Mouse (Mus musculus) forebrain, embryonic 12.5 days (tissue): ENCODE measurements around the gene Nol10. TPM values are rescaled to one million over a fixed set of nuclear protein-coding genes. Genes with fewer than 3 reads are reported as not detected.

Experiments
- ATAC-seq: fragments of 200-750 bp; cut with Nextera tagmentation; 2 replicates; pipeline ENCODE4 v1.8.0; 2017; ENCODE audit warnings: moderate TSS enrichment; ENCODE audit not compliant: low FRiP score
- H3K27ac ChIP-seq: fragments of 300-500 bp; sonication (generic); 2 replicates; pipeline ENCODE4 v1.5.1; 2016; ENCODE audit warnings: mild to moderate bottlenecking
- H3K27me3 ChIP-seq: fragments of 300-500 bp; sonication (generic); 2 replicates; pipeline ENCODE4 v1.6.1; 2016; ENCODE audit warnings: mild to moderate bottlenecking
- H3K36me3 ChIP-seq: fragments of 300-500 bp; sonication (generic); replicated peaks from 2 replicates; pipeline ENCODE4 v1.6.1; 2016; ENCODE audit warnings: mild to moderate bottlenecking
- H3K4me1 ChIP-seq: fragments of 300-500 bp; sonication (generic); 2 replicates; pipeline ENCODE4 v1.6.1; 2016
- H3K4me2 ChIP-seq: fragments of 300-500 bp; sonication (generic); 2 replicates; pipeline ENCODE4 v1.6.1; 2016; ENCODE audit warnings: mild to moderate bottlenecking, moderate library complexity
- H3K4me3 ChIP-seq: fragments of 300-500 bp; sonication (generic); replicated peaks from 2 replicates; pipeline ENCODE4 v1.5.1; 2016; ENCODE audit warnings: mild to moderate bottlenecking
- H3K9ac ChIP-seq: fragments of 300-500 bp; sonication (generic); 2 replicates; pipeline ENCODE4 v1.6.1; 2016; ENCODE audit warnings: mild to moderate bottlenecking
- H3K9me3 ChIP-seq: fragments of 300-500 bp; sonication (generic); 2 replicates; pipeline ENCODE4 v1.6.1; 2016
- WGBS: fragments of 180-500 bp; shearing (Covaris S2); methylation state at CpG from one replicate; pipeline ENCODE4 v1.1.7; 2016; 5-methylcytosine and 5-hydroxymethylcytosine counted together
- polyA plus RNA-seq: library from polyadenylated mRNA; unstranded; fragments of >200 nt; fragmentation: Nextera tagmentation; extraction: Ambion mirVana; gene quantifications from 2 replicates; pipeline ENCODE4 v1.2.1, GENCODE M21; 2016

Nol10 gene
- polyA plus RNA-seq, 1 experiment from 2014 or later, result 30.7 TPM

GRCm38 (mm10) chr12:17425254-17426169, 77.3 kb downstream of the Nol10 start:
- Histone ChIP-seq H3K4me2 (no peak overlapping the region), H3K27me3 (no peaks in the 10 kb centered on the region), H3K9me3 (no peaks in the 10 kb centered on the region), H3K9ac (no peak overlapping the region), H3K36me3 (peaks cover 63% of the 10 kb centered on the region), H3K4me1 (no peaks in the 10 kb centered on the region), H3K4me3 (no peak overlapping the region), H3K27ac (no peak overlapping the region)
- ATAC-seq, result no peak
- WGBS, result 85% methylated on average over 11 of the region's 11 CpGs

GRCm38 (mm10) chr12:17426735-17427134, 78.5 kb downstream of the Nol10 start:
- H3K4me1 ChIP-seq, result no peaks in the 10 kb centered on the region
- H3K36me3 ChIP-seq, result peaks cover 61% of the 10 kb centered on the region
- no peak overlapping the region for H3K4me2 ChIP-seq
- no peak overlapping the region for H3K4me3 ChIP-seq
- 35% methylated on average over 3 of the region's 3 CpGs for WGBS
- ATAC-seq, result peak; percentile 27; the same call in 1 of the 2 replicates
- H3K27ac ChIP-seq, result peak overlapping the region; percentile 14; the same call in 1 of the 2 replicates
- H3K9me3 ChIP-seq, result no peaks in the 10 kb centered on the region
- no peaks in the 10 kb centered on the region for H3K27me3 ChIP-seq
- H3K9ac ChIP-seq, result no peak overlapping the region

GRCm38 (mm10) chr12:17430578-17430977, 82.3 kb downstream of the Nol10 start:
- H3K27ac ChIP-seq, result no peak overlapping the region
- ATAC-seq, result no peak
- no peak overlapping the region for H3K4me3 ChIP-seq
- H3K4me1 ChIP-seq, result no peaks in the 10 kb centered on the region
- peaks cover 43% of the 10 kb centered on the region for H3K36me3 ChIP-seq
- WGBS, result 84% methylated on average over 2 of the region's 2 CpGs
- H3K27me3 ChIP-seq, result no peaks in the 10 kb centered on the region
- H3K9me3 ChIP-seq, result no peaks in the 10 kb centered on the region
- no peak overlapping the region for H3K9ac ChIP-seq
- H3K4me2 ChIP-seq, result no peak overlapping the region

- peaks cover 42% of the 10 kb centered on the region for H3K36me3 ChIP-seq
- no peak overlapping the region for H3K27ac ChIP-seq
- WGBS, result 90% methylated on average over 5 of the region's 5 CpGs
- H3K4me2 ChIP-seq, result no peak overlapping the region
- no peaks in the 10 kb centered on the region for H3K4me1 ChIP-seq
- no peaks in the 10 kb centered on the region for H3K9me3 ChIP-seq
- H3K9ac ChIP-seq, result no peak overlapping the region
- ATAC-seq, result no peak
- H3K27me3 ChIP-seq, result no peaks in the 10 kb centered on the region
- H3K4me3 ChIP-seq, result no peak overlapping the region
These were observed 82.9 kb downstream of the Nol10 start for GRCm38 (mm10) chr12:17431166-17431565.

GRCm38 (mm10) chr12:17431812-17432332, 83.6 kb downstream of the Nol10 start:
- no peaks in the 10 kb centered on the region for H3K4me1 ChIP-seq
- no peak overlapping the region for H3K9ac ChIP-seq
- no peaks in the 10 kb centered on the region for H3K9me3 ChIP-seq
- no peak overlapping the region for H3K4me2 ChIP-seq
- WGBS, result 91% methylated on average over 4 of the region's 4 CpGs
- H3K27me3 ChIP-seq, result no peaks in the 10 kb centered on the region
- no peak overlapping the region for H3K27ac ChIP-seq
- H3K36me3 ChIP-seq, result peaks cover 42% of the 10 kb centered on the region
- no peak overlapping the region for H3K4me3 ChIP-seq
- no peak for ATAC-seq

GRCm38 (mm10) chr12:17433712-17434111, 85.5 kb downstream of the Nol10 start:
- peaks cover 29% of the 10 kb centered on the region for H3K36me3 ChIP-seq
- no peak overlapping the region for H3K9ac ChIP-seq
- H3K4me2 ChIP-seq, result no peak overlapping the region
- no peaks in the 10 kb centered on the region for H3K9me3 ChIP-seq
- H3K4me1 ChIP-seq, result no peaks in the 10 kb centered on the region; the same call in 1 of the 2 replicates
- H3K27ac ChIP-seq, result no peak overlapping the region
- no peak for ATAC-seq
- no peaks in the 10 kb centered on the region for H3K27me3 ChIP-seq
- 91% methylated on average over 4 of the region's 4 CpGs for WGBS
- no peak overlapping the region for H3K4me3 ChIP-seq

GRCm38 (mm10) chr12:17436471-17436870, 88.2 kb downstream of the Nol10 start:
- WGBS, result 96% methylated on average over 2 of the region's 2 CpGs

GRCm38 (mm10) chr12:17440251-17440651, 92.0 kb downstream of the Nol10 start:
- Histone ChIP-seq H3K36me3 (no peaks in the 10 kb centered on the region), H3K9ac (no peak overlapping the region), H3K4me2 (no peak overlapping the region), H3K27ac (no peak overlapping the region), H3K4me3 (no peak overlapping the region), H3K4me1 (peaks cover 3% of the 10 kb centered on the region), H3K27me3 (no peaks in the 10 kb centered on the region), H3K9me3 (no peaks in the 10 kb centered on the region)
- no peak for ATAC-seq
- WGBS, result 80% methylated on average over 7 of the region's 7 CpGs

More at GRCm38 (mm10) chr12:17436471-17436870, 88.2 kb downstream of the Nol10 start:
- no peak overlapping the region for H3K27ac ChIP-seq
- ATAC-seq, result no peak
- no peak overlapping the region for H3K4me2 ChIP-seq
- no peaks in the 10 kb centered on the region for H3K9me3 ChIP-seq
- H3K9ac ChIP-seq, result no peak overlapping the region
- H3K4me1 ChIP-seq, result peaks cover 1% of the 10 kb centered on the region
- H3K4me3 ChIP-seq, result no peak overlapping the region
- H3K27me3 ChIP-seq, result no peaks in the 10 kb centered on the region
- H3K36me3 ChIP-seq, result peaks cover 11% of the 10 kb centered on the region; the same call in 1 of the 2 replicates

GRCm38 (mm10) chr12:17441495-17441894, 93.2 kb downstream of the Nol10 start:
- Histone ChIP-seq H3K4me2 (no peak overlapping the region), H3K27me3 (no peaks in the 10 kb centered on the region), H3K4me3 (no peak overlapping the region), H3K36me3 (no peaks in the 10 kb centered on the region), H3K9ac (no peak overlapping the region), H3K27ac (no peak overlapping the region), H3K4me1 (peaks cover 3% of the 10 kb centered on the region), H3K9me3 (no peaks in the 10 kb centered on the region)
- WGBS, result 46% methylated on average over 9 of the region's 9 CpGs
- no peak for ATAC-seq

- no peaks in the 10 kb centered on the region for H3K27me3 ChIP-seq
- no peaks in the 10 kb centered on the region for H3K9me3 ChIP-seq
- H3K27ac ChIP-seq, result no peak overlapping the region
- peaks cover 3% of the 10 kb centered on the region; the same call in 1 of the 2 replicates for H3K4me1 ChIP-seq
- no peak overlapping the region for H3K4me3 ChIP-seq
- H3K4me2 ChIP-seq, result no peak overlapping the region
- H3K9ac ChIP-seq, result no peak overlapping the region
- no peak for ATAC-seq
- 70% methylated on average over 11 of the region's 11 CpGs for WGBS
- no peaks in the 10 kb centered on the region for H3K36me3 ChIP-seq
These were observed 96.1 kb downstream of the Nol10 start for GRCm38 (mm10) chr12:17444406-17444805.

- Histone ChIP-seq H3K4me1 (peaks cover 3% of the 10 kb centered on the region; the same call in 1 of the 2 replicates), H3K4me2 (no peak overlapping the region), H3K27me3 (no peaks in the 10 kb centered on the region), H3K27ac (no peak overlapping the region), H3K36me3 (no peaks in the 10 kb centered on the region), H3K4me3 (no peak overlapping the region), H3K9me3 (no peaks in the 10 kb centered on the region), H3K9ac (no peak overlapping the region)
- WGBS, result 93% methylated on average over 7 of the region's 7 CpGs
- ATAC-seq, result no peak
These were observed 97.0 kb downstream of the Nol10 start for GRCm38 (mm10) chr12:17445251-17445650.

- 85% methylated on average over 3 of the region's 3 CpGs for whole genome bisulfite sequencing
These were observed 100.5 kb downstream of the Nol10 start for GRCm38 (mm10) chr12:17448781-17449180.

More at GRCm38 (mm10) chr12:17448781-17449180, 100.5 kb downstream of the Nol10 start:
- Histone ChIP-seq H3K4me3 (no peak overlapping the region), H3K27ac (no peak overlapping the region), H3K27me3 (no peaks in the 10 kb centered on the region), H3K4me1 (no peaks in the 10 kb centered on the region), H3K36me3 (no peaks in the 10 kb centered on the region), H3K9me3 (no peaks in the 10 kb centered on the region), H3K9ac (no peak overlapping the region), H3K4me2 (no peak overlapping the region)
- ATAC-seq, result no peak
